8 mouse cellular contexts compared by ENCODE assay signal in genomic region chr2:131209969-131210792, GRCm38 (mm10). TPM values are rescaled to one million over a fixed set of nuclear protein-coding genes. Genes with fewer than 3 reads are reported as not detected.
DNase-seq lines count a peak whose midpoint lies in the region; ATAC-seq and TF ChIP-seq lines count a peak whose summit lies in the region.

No protein-coding gene starts in this region.

- peak overlapping the region; percentile 98 for H3K27ac ChIP-seq in cortical plate, adult 2 months (ENCODE audit: insufficient read depth, low read length)

- peak; percentile 99 for DNase-seq in adipocyte (ENCODE audit: low spot score)
- peak; percentile 90 to 93 for DNase-seq in gastrocnemius, adult 8-10 months (ENCODE audit: low spot score in 2 of 2)
- peak; percentile 76 for DNase-seq in hindlimb bud, embryonic 11.5 days (ENCODE audit: extremely low spot score, low read depth, low spot score)
- DNase-seq in left cerebral cortex, adult 8-10 months (ENCODE audit: low spot score in 2 of 2): peak; percentile 94
- DNase-seq in right cerebral cortex, adult 18-20 months: peak; percentile 96
- peak; percentile 97 for DNase-seq in urinary bladder, adult 2 months (ENCODE audit: low spot score)

- peak overlapping the region; percentile 86 for H3K4me3 ChIP-seq in cortical plate, adult 2 months (ENCODE audit: insufficient read depth, low read length)

- ATAC-seq in megakaryocyte, adult 5-6 weeks (ENCODE audit: poor library complexity, severe bottlenecking): peak; percentile 94

- TF ChIP-seq CTCF in cortical plate, adult 2 months (IDR thresholded peaks at IDR 0.05; ENCODE audit: extremely low read depth, insufficient read depth, low read length): peak; percentile 58

- TF ChIP-seq POLR2A in cortical plate, adult 2 months (IDR thresholded peaks at IDR 0.05; ENCODE audit: extremely low read depth, insufficient read depth, low read length): peak; percentile 95

- H3K4me1 ChIP-seq in cortical plate, adult 2 months (ENCODE audit: control insufficient read depth, insufficient read depth, low read length): peaks cover 5% of the 10 kb centered on the region

RNA-seq across cellular contexts. Expression of gene Ap5s1, which starts 3.3 kb away (rescaled TPM):
- polyA plus RNA-seq in cortical plate, adult 2 months (2012; rRNA removed): 46.0 and 47.5 TPM in 2 replicates
- total RNA-seq in gastrocnemius, adult 8-10 months (2022): 10 to 100 TPM; 10.7 to 21.6 (median 18.7) TPM
- total RNA-seq in left cerebral cortex, adult 8-10 months (2022): 10 to 100 TPM; 23.9 to 28.5 (median 26.2) TPM
- 13.6 and 14.0 TPM in 2 replicates for total RNA-seq in megakaryocyte, adult 5-6 weeks (2015)
- total RNA-seq in megakaryocyte, adult 5-6 weeks (2017): 8.4 and 13.5 TPM in 2 replicates
- polyA plus RNA-seq in urinary bladder, adult 2 months (2012; rRNA removed): 40.0 and 44.7 TPM in 2 replicates

RNA-seq across cellular contexts. Expression of gene Spef1, which starts 23.1 kb away (rescaled TPM):
- polyA plus RNA-seq in cortical plate, adult 2 months (2012; rRNA removed): 8.4 and 10.4 TPM in 2 replicates
- total RNA-seq in gastrocnemius, adult 8-10 months (2022): 1 to 10 TPM in 3 of 4 experiments, under 1 TPM in 1; 0.94 to 1.7 (median 1.5) TPM
- 1 to 10 TPM; 7.4 to 8.3 (median 8.1) TPM for total RNA-seq in left cerebral cortex, adult 8-10 months (2022)
- total RNA-seq in megakaryocyte, adult 5-6 weeks (2015): 1.5 and 1.8 TPM in 2 replicates
- total RNA-seq in megakaryocyte, adult 5-6 weeks (2017): 2.4 and 3.3 TPM in 2 replicates
- polyA plus RNA-seq in urinary bladder, adult 2 months (2012; rRNA removed): 10.3 and 12.4 TPM in 2 replicates

RNA-seq across cellular contexts. Expression of gene Cdc25b, which starts 23.4 kb away (rescaled TPM):
- polyA plus RNA-seq in cortical plate, adult 2 months (2012; rRNA removed): 42.9 and 52.5 TPM in 2 replicates
- 1 to 10 TPM; 1.2 to 2.3 (median 1.9) TPM for total RNA-seq in gastrocnemius, adult 8-10 months (2022)
- 10 to 100 TPM; 18.3 to 21.9 (median 19.1) TPM for total RNA-seq in left cerebral cortex, adult 8-10 months (2022)
- total RNA-seq in megakaryocyte, adult 5-6 weeks (2015): 21.5 and 25.5 TPM in 2 replicates
- 29.1 and 35.0 TPM in 2 replicates for total RNA-seq in megakaryocyte, adult 5-6 weeks (2017)
- 38.9 and 39.3 TPM in 2 replicates for polyA plus RNA-seq in urinary bladder, adult 2 months (2012; rRNA removed)

RNA-seq across cellular contexts. Expression of gene Mavs, which starts 23.7 kb away (rescaled TPM):
- 8.8 and 10.1 TPM in 2 replicates for polyA plus RNA-seq in cortical plate, adult 2 months (2012; rRNA removed)
- total RNA-seq in gastrocnemius, adult 8-10 months (2022): 10 to 100 TPM; 39.9 to 46.3 (median 43.4) TPM
- total RNA-seq in left cerebral cortex, adult 8-10 months (2022): 1 to 10 TPM; 6.9 to 8.6 (median 7.3) TPM
- total RNA-seq in megakaryocyte, adult 5-6 weeks (2015): 17.3 and 20.8 TPM in 2 replicates
- 14.4 and 14.8 TPM in 2 replicates for total RNA-seq in megakaryocyte, adult 5-6 weeks (2017)
- 47.2 and 50.2 TPM in 2 replicates for polyA plus RNA-seq in urinary bladder, adult 2 months (2012; rRNA removed)

RNA-seq across cellular contexts. Expression of gene Cenpb, which starts 30.3 kb away (rescaled TPM):
- 82.1 and 87.2 TPM in 2 replicates for polyA plus RNA-seq in cortical plate, adult 2 months (2012; rRNA removed)
- 10 to 100 TPM; 77.4 to 89.0 (median 82.6) TPM for total RNA-seq in gastrocnemius, adult 8-10 months (2022)
- 10 to 100 TPM; 73.8 to 80.9 (median 75.8) TPM for total RNA-seq in left cerebral cortex, adult 8-10 months (2022)
- total RNA-seq in megakaryocyte, adult 5-6 weeks (2015): 7.7 and 8.7 TPM in 2 replicates
- total RNA-seq in megakaryocyte, adult 5-6 weeks (2017): 15.6 and 16.8 TPM in 2 replicates
- 60.4 and 94.3 TPM in 2 replicates for polyA plus RNA-seq in urinary bladder, adult 2 months (2012; rRNA removed)

Comparison
In these comparisons a context has a peak if more than half of its experiments do, and no peak if none do; other contexts are left out.
1. Peak in every context shown above with its lines: DNase-seq, ATAC-seq, H3K4me3 ChIP-seq and H3K27ac ChIP-seq.
2. RNA of gene Cdc25b, which starts 23.4 kb away (total RNA-seq): 21.5 to 35.0 TPM in megakaryocyte, adult 5-6 weeks and 18.3 to 21.9 TPM in left cerebral cortex, adult 8-10 months; 1.2 to 2.3 TPM in gastrocnemius, adult 8-10 months; every median in the first group is over 4 times any median in the second.